Mouse (Mus musculus) heart, adult 18-20 months (tissue): ENCODE results near the gene Ssh1. TPM values are rescaled to one million over a fixed set of nuclear protein-coding genes. Genes with fewer than 3 reads are reported as not detected.

Experiments
- DNase-seq, 2 experiments: peaks; one replicate each; pipeline ENCODE4 v3.0.0; 2021 to 2022; ENCODE audit warnings: mixed read lengths in 1 of 2
- total RNA-seq, 2 experiments: library from RNA; stranded (reverse); gene quantifications; 2 replicates each; pipeline ENCODE4 v1.2.3; 2021

Ssh1 gene
- total RNA-seq, 2 experiments from 2014 or later: 13.5 to 13.6 TPM

GRCm38 (mm10) chr5:113930648-113931609, 62.8 kb downstream of the Ssh1 start:
- peak; percentile 86 to 93 for DNase-seq

- peak; percentile 74 to 76 for DNase-seq
These were observed 63.6 kb downstream of the Ssh1 start for GRCm38 (mm10) chr5:113929950-113930647.

- DNase-seq: no peak
These were observed 64.2 kb downstream of the Ssh1 start for GRCm38 (mm10) chr5:113929526-113929925.

- DNase-seq: no peak
These were observed 69.1 kb downstream of the Ssh1 start for GRCm38 (mm10) chr5:113924608-113925007.

- DNase-seq: no peak
These were observed 72.2 kb downstream of the Ssh1 start for GRCm38 (mm10) chr5:113921310-113922166.

GRCm38 (mm10) chr5:113919060-113919459, 74.6 kb downstream of the Ssh1 start:
- DNase-seq: no peak

- DNase-seq: peak; percentile 83 to 89
These were observed 75.0 kb downstream of the Ssh1 start for GRCm38 (mm10) chr5:113918654-113919053.

- peak in 1 of 2 experiments; percentile 35 for DNase-seq
These were observed 83.0 kb downstream of the Ssh1 start for GRCm38 (mm10) chr5:113910705-113911104.

- peak in 1 of 2 experiments; percentile 27 for DNase-seq
These were observed 83.5 kb downstream of the Ssh1 start for GRCm38 (mm10) chr5:113910065-113910701.

GRCm38 (mm10) chr5:113908592-113909441, 84.9 kb downstream of the Ssh1 start, which contains the start of gene Coro1c:
Coro1c (minus strand) TSS chr5:113908758.
- DNase-seq: peak; percentile 99 to 100

GRCm38 (mm10) chr5:113907786-113908567, 85.7 kb downstream of the Ssh1 start:
- peak; percentile 73 to 85 for DNase-seq

- peak; percentile 66 for DNase-seq
These were observed 86.5 kb downstream of the Ssh1 start for GRCm38 (mm10) chr5:113906958-113907735.

- no peak for DNase-seq
These were observed 88.7 kb downstream of the Ssh1 start for GRCm38 (mm10) chr5:113904987-113905386.

- DNase-seq: no peak
These were observed 90.7 kb downstream of the Ssh1 start for GRCm38 (mm10) chr5:113902983-113903382.

GRCm38 (mm10) chr5:113902017-113902416, 91.7 kb downstream of the Ssh1 start:
- DNase-seq: no peak

- DNase-seq: no peak
These were observed 92.6 kb downstream of the Ssh1 start for GRCm38 (mm10) chr5:113901074-113901571.

- no peak for DNase-seq
These were observed 94.2 kb downstream of the Ssh1 start for GRCm38 (mm10) chr5:113899543-113899942.

GRCm38 (mm10) chr5:113892005-113892404, 101.7 kb downstream of the Ssh1 start:
- peak in 1 of 2 experiments; percentile 58 for DNase-seq

GRCm38 (mm10) chr5:113890874-113891273, 102.8 kb downstream of the Ssh1 start:
- peak; percentile 68 to 70 for DNase-seq
